Mouse (Mus musculus): ENCODE data around the gene T2. TPM values are rescaled to one million over a fixed set of nuclear protein-coding genes. Genes with fewer than 3 reads are reported as not detected.
"Not testable (repeated sequence)": the region's sequence is repeated elsewhere in the genome, so short reads cannot be mapped to it uniquely, and the experiment has no call there.

T2 gene
- polyA plus RNA-seq, 1 experiment from 2014 or later, result 0.46 TPM

GRCm38 (mm10) chr17:8396371-8396770, 40.6 kb downstream of the T2 start:
- Histone ChIP-seq H3K27me3 (replicated peaks; ENCODE audit: control insufficient read depth, insufficient read depth, low read length) (peaks cover 6% of the 10 kb centered on the region; the same call in 1 of the 2 replicates), H3K9ac (ENCODE audit: low read depth, low read length) (no peak overlapping the region), H3K4me2 (ENCODE audit: low read depth, low read length) (no peak overlapping the region), H3K36me3 (ENCODE audit: control insufficient read depth, insufficient read depth, low read length) (no peaks in the 10 kb centered on the region), H3K27ac (replicated peaks; ENCODE audit: low read depth, low read length) (no peak overlapping the region), H3K4me3 (ENCODE audit: low read depth, low read length) (no peak overlapping the region), H3K4me1 (ENCODE audit: control insufficient read depth, insufficient read depth, low read length) (no peaks in the 10 kb centered on the region), H3K9me3 (ENCODE audit: control insufficient read depth, low read length) (no peaks in the 10 kb centered on the region)
- DNase-seq (ENCODE audit: low spot score), result no peak
- whole genome bisulfite sequencing, result 38% methylated on average over 4 of the region's 4 CpGs
- ATAC-seq (ENCODE audit: low read depth), result no peak

- Histone ChIP-seq H3K27ac (replicated peaks; ENCODE audit: low read depth, low read length) (no peak overlapping the region), H3K27me3 (replicated peaks; ENCODE audit: control insufficient read depth, insufficient read depth, low read length) (no peaks in the 10 kb centered on the region), H3K4me3 (ENCODE audit: low read depth, low read length) (no peak overlapping the region), H3K4me2 (ENCODE audit: low read depth, low read length) (no peak overlapping the region), H3K36me3 (ENCODE audit: control insufficient read depth, insufficient read depth, low read length) (no peaks in the 10 kb centered on the region), H3K9me3 (ENCODE audit: control insufficient read depth, low read length) (no peaks in the 10 kb centered on the region), H3K4me1 (ENCODE audit: control insufficient read depth, insufficient read depth, low read length) (no peaks in the 10 kb centered on the region), H3K9ac (ENCODE audit: low read depth, low read length) (no peak overlapping the region)
- no peak for DNase-seq (ENCODE audit: low spot score)
- WGBS, result 52% methylated on average over 2 of the region's 2 CpGs
- no peak for ATAC-seq (ENCODE audit: low read depth)
Observed at GRCm38 (mm10) chr17:8397946-8398345, 42.2 kb downstream of the T2 start.

GRCm38 (mm10) chr17:8403932-8404331, 48.1 kb downstream of the T2 start:
- not testable (repeated sequence) for H3K9ac ChIP-seq (ENCODE audit: low read depth, low read length); ATAC-seq (ENCODE audit: low read depth); H3K27ac ChIP-seq (replicated peaks; ENCODE audit: low read depth, low read length); H3K36me3 ChIP-seq (ENCODE audit: control insufficient read depth, insufficient read depth, low read length); H3K4me2 ChIP-seq (ENCODE audit: low read depth, low read length); H3K4me3 ChIP-seq (ENCODE audit: low read depth, low read length); H3K9me3 ChIP-seq (ENCODE audit: control insufficient read depth, low read length); DNase-seq (ENCODE audit: low spot score); H3K4me1 ChIP-seq (ENCODE audit: control insufficient read depth, insufficient read depth, low read length); H3K27me3 ChIP-seq (replicated peaks; ENCODE audit: control insufficient read depth, insufficient read depth, low read length)
- WGBS, result 29% methylated on average over 6 of the region's 8 CpGs

- Histone ChIP-seq H3K9me3 (ENCODE audit: control insufficient read depth, low read length) (no peaks in the 10 kb centered on the region), H3K27ac (replicated peaks; ENCODE audit: low read depth, low read length) (no peak overlapping the region), H3K4me1 (ENCODE audit: control insufficient read depth, insufficient read depth, low read length) (peaks cover 6% of the 10 kb centered on the region), H3K9ac (ENCODE audit: low read depth, low read length) (no peak overlapping the region), H3K27me3 (replicated peaks; ENCODE audit: control insufficient read depth, insufficient read depth, low read length) (no peaks in the 10 kb centered on the region), H3K4me2 (ENCODE audit: low read depth, low read length) (no peak overlapping the region), H3K36me3 (ENCODE audit: control insufficient read depth, insufficient read depth, low read length) (no peaks in the 10 kb centered on the region), H3K4me3 (ENCODE audit: low read depth, low read length) (no peak overlapping the region)
- DNase-seq (ENCODE audit: low spot score), result no peak
- 35% methylated on average over 6 of the region's 6 CpGs for WGBS
- ATAC-seq (ENCODE audit: low read depth), result no peak
Observed at GRCm38 (mm10) chr17:8406285-8406684, 50.5 kb downstream of the T2 start.

- H3K27ac ChIP-seq (replicated peaks; ENCODE audit: low read depth, low read length); DNase-seq (ENCODE audit: low spot score); H3K36me3 ChIP-seq (ENCODE audit: control insufficient read depth, insufficient read depth, low read length); ATAC-seq (ENCODE audit: low read depth); H3K4me2 ChIP-seq (ENCODE audit: low read depth, low read length); H3K27me3 ChIP-seq (replicated peaks; ENCODE audit: control insufficient read depth, insufficient read depth, low read length); H3K9ac ChIP-seq (ENCODE audit: low read depth, low read length); H3K9me3 ChIP-seq (ENCODE audit: control insufficient read depth, low read length); H3K4me3 ChIP-seq (ENCODE audit: low read depth, low read length); H3K4me1 ChIP-seq (ENCODE audit: control insufficient read depth, insufficient read depth, low read length): not testable (repeated sequence)
- WGBS, result 52% methylated on average over 4 of the region's 4 CpGs
Observed at GRCm38 (mm10) chr17:8408002-8408401, 52.2 kb downstream of the T2 start.

- no peak overlapping the region; the same call in 1 of the 2 replicates for H3K9ac ChIP-seq (ENCODE audit: low read depth, low read length)
- no peak overlapping the region for H3K4me3 ChIP-seq (ENCODE audit: low read depth, low read length)
- no peaks in the 10 kb centered on the region for H3K9me3 ChIP-seq (ENCODE audit: control insufficient read depth, low read length)
- no peak overlapping the region for H3K27ac ChIP-seq (replicated peaks; ENCODE audit: low read depth, low read length)
- peaks cover 6% of the 10 kb centered on the region for H3K4me1 ChIP-seq (ENCODE audit: control insufficient read depth, insufficient read depth, low read length)
- H3K36me3 ChIP-seq (ENCODE audit: control insufficient read depth, insufficient read depth, low read length), result no peaks in the 10 kb centered on the region
- DNase-seq (ENCODE audit: low spot score), result peak; percentile 23
- peak overlapping the region; percentile 25; the same call in 1 of the 2 replicates for H3K4me2 ChIP-seq (ENCODE audit: low read depth, low read length)
- ATAC-seq (ENCODE audit: low read depth), result no peak
- peaks cover 4% of the 10 kb centered on the region for H3K27me3 ChIP-seq (replicated peaks; ENCODE audit: control insufficient read depth, insufficient read depth, low read length)
- WGBS, result 4% methylated on average over 15 of the region's 16 CpGs
Observed at GRCm38 (mm10) chr17:8408589-8409295, 53.0 kb downstream of the T2 start.

- Histone ChIP-seq H3K9ac (ENCODE audit: low read depth, low read length) (no peak overlapping the region), H3K4me1 (ENCODE audit: control insufficient read depth, insufficient read depth, low read length) (peaks cover 6% of the 10 kb centered on the region), H3K27ac (replicated peaks; ENCODE audit: low read depth, low read length) (no peak overlapping the region), H3K4me3 (ENCODE audit: low read depth, low read length) (no peak overlapping the region), H3K36me3 (ENCODE audit: control insufficient read depth, insufficient read depth, low read length) (no peaks in the 10 kb centered on the region), H3K27me3 (replicated peaks; ENCODE audit: control insufficient read depth, insufficient read depth, low read length) (peaks cover 9% of the 10 kb centered on the region), H3K4me2 (ENCODE audit: low read depth, low read length) (no peak overlapping the region), H3K9me3 (ENCODE audit: control insufficient read depth, low read length) (no peaks in the 10 kb centered on the region)
- DNase-seq (ENCODE audit: low spot score), result no peak
- WGBS, result 90% methylated on average over 2 of the region's 2 CpGs
- ATAC-seq (ENCODE audit: low read depth), result no peak
Observed at GRCm38 (mm10) chr17:8410330-8410729, 54.5 kb downstream of the T2 start.

GRCm38 (mm10) chr17:8413656-8414055, 57.9 kb downstream of the T2 start:
- 59% methylated on average over 5 of the region's 5 CpGs for WGBS
- H3K4me3 ChIP-seq (ENCODE audit: low read depth, low read length), result no peak overlapping the region

GRCm38 (mm10) chr17:8415533-8415932, 59.7 kb downstream of the T2 start:
- 10% methylated on average over 8 of the region's 8 CpGs for WGBS
- Histone ChIP-seq H3K27me3 (replicated peaks; ENCODE audit: control insufficient read depth, insufficient read depth, low read length) (peaks cover 9% of the 10 kb centered on the region), H3K4me1 (ENCODE audit: control insufficient read depth, insufficient read depth, low read length) (no peaks in the 10 kb centered on the region), H3K4me2 (ENCODE audit: low read depth, low read length) (no peak overlapping the region), H3K9ac (ENCODE audit: low read depth, low read length) (no peak overlapping the region), H3K27ac (replicated peaks; ENCODE audit: low read depth, low read length) (no peak overlapping the region), H3K9me3 (ENCODE audit: control insufficient read depth, low read length) (no peaks in the 10 kb centered on the region), H3K4me3 (ENCODE audit: low read depth, low read length) (no peak overlapping the region), H3K36me3 (ENCODE audit: control insufficient read depth, insufficient read depth, low read length) (no peaks in the 10 kb centered on the region)
- DNase-seq (ENCODE audit: low spot score), result no peak
- ATAC-seq (ENCODE audit: low read depth), result no peak

More at GRCm38 (mm10) chr17:8413656-8414055, 57.9 kb downstream of the T2 start:
- Histone ChIP-seq H3K27me3 (replicated peaks; ENCODE audit: control insufficient read depth, insufficient read depth, low read length) (peaks cover 9% of the 10 kb centered on the region), H3K36me3 (ENCODE audit: control insufficient read depth, insufficient read depth, low read length) (no peaks in the 10 kb centered on the region), H3K4me2 (ENCODE audit: low read depth, low read length) (no peak overlapping the region), H3K9ac (ENCODE audit: low read depth, low read length) (no peak overlapping the region), H3K4me1 (ENCODE audit: control insufficient read depth, insufficient read depth, low read length) (peaks cover 4% of the 10 kb centered on the region; the same call in 1 of the 2 replicates), H3K9me3 (ENCODE audit: control insufficient read depth, low read length) (no peaks in the 10 kb centered on the region), H3K27ac (replicated peaks; ENCODE audit: low read depth, low read length) (no peak overlapping the region)
- no peak for ATAC-seq (ENCODE audit: low read depth)
- no peak for DNase-seq (ENCODE audit: low spot score)

Data from embryonic facial prominence, embryonic 14.5 days (tissue).